Mouse (Mus musculus) lung, embryonic 14.5 days (tissue): Measurements from ENCODE around the gene Fgg. TPM values are rescaled to one million over a fixed set of nuclear protein-coding genes. Genes with fewer than 3 reads are reported as not detected.

ENCODE experiments used
- ATAC-seq: fragments of 200-750 bp; cut with Nextera tagmentation; 2 replicates; pipeline ENCODE4 v1.8.0; 2017; ENCODE audit warnings: mild to moderate bottlenecking, moderate TSS enrichment, moderate library complexity; ENCODE audit not compliant: insufficient read depth
- DNase-seq: peaks from one replicate; pipeline ENCODE4 v3.0.0-alpha.2; 2015
- H3K27ac ChIP-seq: fragments of 300-500 bp; sonication (generic); 2 replicates; pipeline ENCODE4 v1.5.1; 2014; ENCODE audit warnings: low read depth, mild to moderate bottlenecking, moderate library complexity
- H3K27me3 ChIP-seq: fragments of 300-500 bp; sonication (generic); 2 replicates; pipeline ENCODE4 v1.6.1; 2014; ENCODE audit warnings: low read length, control low read depth; ENCODE audit not compliant: insufficient read depth
- H3K36me3 ChIP-seq: fragments of 300-500 bp; sonication (generic); 2 replicates; pipeline ENCODE4 v1.6.1; 2014; ENCODE audit warnings: control low read depth; ENCODE audit not compliant: insufficient read depth
- H3K4me1 ChIP-seq: fragments of 300-500 bp; sonication (generic); 2 replicates; pipeline ENCODE4 v1.6.1; 2014; ENCODE audit warnings: antibody characterized with exemption, control low read depth; ENCODE audit not compliant: insufficient read depth
- H3K4me2 ChIP-seq: fragments of 300-500 bp; sonication (generic); 2 replicates; pipeline ENCODE4 v1.6.1; 2014; ENCODE audit warnings: mild to moderate bottlenecking
- H3K4me3 ChIP-seq: fragments of 300-500 bp; sonication (generic); 2 replicates; pipeline ENCODE4 v1.5.1; 2014; ENCODE audit warnings: low read depth, low read length
- H3K9ac ChIP-seq: fragments of 300-500 bp; sonication (generic); 2 replicates; pipeline ENCODE4 v1.6.1; 2014
- H3K9me3 ChIP-seq: fragments of 300-500 bp; sonication (generic); 2 replicates; pipeline ENCODE4 v1.6.1; 2016; ENCODE audit warnings: low read depth, low read length, control low read depth
- CTCF ChIP-seq: IDR thresholded peaks from 2 replicates; pipeline ENCODE4 v1.5.1; 2016; ENCODE audit warnings: antibody characterized with exemption, low read depth
- WGBS: fragments of 180-500 bp; shearing (Covaris S2); extraction: QIAGEN DNeasy Blood & Tissue Kit; methylation state at CpG from one replicate; pipeline ENCODE4 v1.1.7; 2014; 5-methylcytosine and 5-hydroxymethylcytosine counted together
- polyA plus RNA-seq: library from polyadenylated mRNA; unstranded; fragments of >200 nt; fragmentation: Nextera tagmentation; extraction: Ambion mirVana; gene quantifications from 2 replicates; pipeline ENCODE4 v1.2.1, GENCODE M21; 2014

Fgg gene
- not detected in 2 replicates for polyA plus RNA-seq

DNA sequence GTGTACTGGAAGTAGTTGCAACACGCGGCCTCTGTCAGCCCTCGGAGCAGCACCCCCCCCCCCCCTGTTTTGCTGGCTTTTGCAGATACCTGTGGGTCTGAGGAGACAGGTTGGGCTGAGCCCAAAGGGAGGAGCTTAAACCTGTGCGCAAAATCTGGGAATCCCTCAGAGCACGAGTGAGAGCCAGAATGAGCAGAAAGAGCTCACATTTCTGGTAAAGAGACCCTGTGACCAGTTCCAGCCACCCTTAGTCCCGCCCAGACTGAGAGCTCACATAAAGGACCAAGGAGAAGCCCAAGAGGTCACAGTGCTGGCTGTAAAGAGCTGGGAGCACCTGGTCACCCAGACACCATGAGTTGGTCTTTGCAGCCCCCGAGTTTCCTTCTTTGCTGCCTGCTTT is at the start of gene Fgg:
Fgg (plus strand) TSS at position 168 of the 400 bp plus-strand sequence.
- no peak for ATAC-seq
- no peak for DNase-seq
- TF ChIP-seq CTCF = no peak
- no peaks in the 10 kb centered on the region for H3K4me1 ChIP-seq
- H3K27me3 ChIP-seq = no peaks in the 10 kb centered on the region
- H3K4me2 ChIP-seq = no peak within 1 kb of the TSS
- no peaks in the 10 kb centered on the region for H3K36me3 ChIP-seq
- H3K9me3 ChIP-seq = no peaks in the 10 kb centered on the region
- no peak within 1 kb of the TSS for H3K4me3 ChIP-seq
- no peak within 1 kb of the TSS for H3K9ac ChIP-seq
- 31% methylated on average over 7 of the region's 7 CpGs for WGBS
- H3K27ac ChIP-seq = no peak within 1 kb of the TSS

DNA sequence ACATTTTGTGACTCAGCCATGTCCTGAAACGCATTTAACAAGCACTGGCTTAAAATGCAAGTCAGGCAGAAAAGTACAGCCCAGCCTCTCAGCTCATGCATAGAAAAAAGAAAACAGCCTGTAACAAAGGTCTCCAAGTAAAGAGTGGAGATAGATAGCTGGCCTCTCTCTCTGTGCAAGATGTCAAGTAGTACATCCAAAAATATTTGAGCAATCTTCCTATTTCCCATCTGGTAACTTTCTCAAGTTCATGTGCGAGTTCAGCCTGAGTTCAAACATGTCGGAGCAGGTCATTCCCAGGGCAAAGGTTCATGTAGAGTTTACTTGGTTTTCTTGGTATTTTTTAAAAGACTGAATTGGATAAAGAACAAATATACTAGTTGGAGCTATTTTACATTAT is 36.5 kb upstream of the Fgg start:
- H3K9me3 ChIP-seq = no peaks in the 10 kb centered on the region
- no peaks in the 10 kb centered on the region for H3K36me3 ChIP-seq
- ATAC-seq (peak; percentile 28; the same call in 1 of the 2 replicates), DNase-seq (peak; percentile 59)
- TF ChIP-seq CTCF = no peak
- H3K4me2 ChIP-seq = no peak overlapping the region
- H3K27me3 ChIP-seq = no peaks in the 10 kb centered on the region
- H3K4me3 ChIP-seq = no peak overlapping the region
- WGBS = 47% methylated on average over 3 of the region's 3 CpGs
- H3K4me1 ChIP-seq = no peaks in the 10 kb centered on the region
- peak overlapping the region; percentile 30; the same call in 1 of the 2 replicates for H3K27ac ChIP-seq
- no peak overlapping the region for H3K9ac ChIP-seq

DNA sequence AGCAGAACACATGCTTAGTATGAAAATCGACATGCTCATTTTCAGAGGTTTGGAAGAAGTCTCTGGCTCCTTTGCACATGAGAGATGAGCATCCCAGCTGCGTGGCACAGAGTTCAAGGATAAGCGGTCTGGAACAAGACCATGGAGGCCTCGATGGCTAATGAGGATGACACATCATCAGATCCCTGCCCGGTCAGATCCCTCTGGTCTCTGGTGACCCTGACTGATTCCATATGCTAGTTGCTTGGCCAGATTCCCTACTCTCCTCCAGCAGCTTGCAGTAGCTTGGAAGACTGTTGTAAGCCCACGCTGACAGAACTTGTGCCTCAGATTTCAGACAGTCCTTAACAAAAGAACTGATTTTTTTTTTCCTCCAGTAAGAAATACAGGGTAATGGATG is 26.7 kb upstream of the Fgg start:
- H3K27ac ChIP-seq = peak overlapping the region; percentile 90
- ATAC-seq = peak; percentile 99

DNA sequence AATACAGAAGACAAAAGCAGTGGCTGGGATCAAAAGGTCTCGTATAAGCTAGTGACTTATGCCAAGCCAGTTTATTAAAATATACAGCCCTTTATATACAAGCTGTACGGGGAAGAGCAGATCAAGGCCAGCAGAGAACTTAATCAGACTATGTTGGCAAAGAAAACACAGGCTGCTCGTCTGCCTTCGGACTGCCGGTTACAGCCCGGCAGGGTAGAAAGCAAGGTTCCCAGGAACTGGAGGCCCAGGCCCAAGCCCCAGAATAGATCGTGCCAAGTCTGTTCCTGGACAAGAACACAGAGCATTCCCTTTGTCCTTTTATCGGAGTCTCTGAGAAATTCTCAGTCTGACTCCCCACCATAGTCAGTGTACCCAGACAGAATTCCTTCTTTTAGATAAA is 25.7 kb upstream of the Fgg start:
- H3K9me3 ChIP-seq = no peaks in the 10 kb centered on the region
- ATAC-seq (peak; percentile 29), DNase-seq (peak; percentile 70)
- peak overlapping the region; percentile 80 for H3K27ac ChIP-seq
- no peak for TF ChIP-seq CTCF
- H3K4me1 ChIP-seq = no peaks in the 10 kb centered on the region
- no peaks in the 10 kb centered on the region for H3K27me3 ChIP-seq
- H3K4me3 ChIP-seq = no peak overlapping the region
- H3K9ac ChIP-seq = no peak overlapping the region
- no peak overlapping the region for H3K4me2 ChIP-seq
- WGBS = 32% methylated on average over 8 of the region's 8 CpGs
- no peaks in the 10 kb centered on the region for H3K36me3 ChIP-seq

More for the DNA sequence above, 26.7 kb upstream of the Fgg start:
- no peaks in the 10 kb centered on the region for H3K36me3 ChIP-seq
- 33% methylated on average over 6 of the region's 6 CpGs for WGBS
- no peak overlapping the region for H3K9ac ChIP-seq
- peak; percentile 97 for DNase-seq
- no peaks in the 10 kb centered on the region for H3K4me1 ChIP-seq
- H3K27me3 ChIP-seq = no peaks in the 10 kb centered on the region
- no peak overlapping the region for H3K4me3 ChIP-seq
- TF ChIP-seq CTCF = no peak
- H3K9me3 ChIP-seq = no peaks in the 10 kb centered on the region
- H3K4me2 ChIP-seq = no peak overlapping the region

- Histone ChIP-seq H3K4me1 (no peaks in the 10 kb centered on the region), H3K27ac (no peak overlapping the region), H3K27me3 (no peaks in the 10 kb centered on the region), H3K4me2 (no peak overlapping the region), H3K4me3 (no peak overlapping the region), H3K36me3 (no peaks in the 10 kb centered on the region), H3K9ac (no peak overlapping the region), H3K9me3 (no peaks in the 10 kb centered on the region)
- 78% methylated on average over 2 of the region's 2 CpGs for WGBS
- TF ChIP-seq CTCF = peak; percentile 37
- DNase-seq = no peak
- no peak for ATAC-seq
Observed at GRCm38 (mm10) chr3:82984840-82985239, 22.7 kb upstream of the Fgg start.

- no peak overlapping the region for H3K4me2 ChIP-seq
- ATAC-seq (no peak), DNase-seq (no peak)
- H3K27ac ChIP-seq = no peak overlapping the region
- no peaks in the 10 kb centered on the region for H3K4me1 ChIP-seq
- peaks cover 6% of the 10 kb centered on the region; the same call in 1 of the 2 replicates for H3K27me3 ChIP-seq
- 62% methylated on average over 12 of the region's 12 CpGs for WGBS
- TF ChIP-seq CTCF = no peak
- no peak overlapping the region for H3K4me3 ChIP-seq
- H3K9me3 ChIP-seq = no peaks in the 10 kb centered on the region
- H3K9ac ChIP-seq = no peak overlapping the region
- no peaks in the 10 kb centered on the region for H3K36me3 ChIP-seq
Observed at GRCm38 (mm10) chr3:82991963-82992362, 15.6 kb upstream of the Fgg start.

- DNase-seq = no peak
Observed at GRCm38 (mm10) chr3:82992956-82993355, 14.6 kb upstream of the Fgg start.

GRCm38 (mm10) chr3:82995368-82995767 is 12.2 kb upstream of the Fgg start:
- Histone ChIP-seq H3K27ac (no peak overlapping the region), H3K9ac (no peak overlapping the region), H3K9me3 (no peaks in the 10 kb centered on the region), H3K4me3 (peak overlapping the region; percentile 11; the same call in 1 of the 2 replicates), H3K4me1 (no peaks in the 10 kb centered on the region), H3K4me2 (peak overlapping the region; percentile 58), H3K27me3 (peaks cover 6% of the 10 kb centered on the region; the same call in 1 of the 2 replicates), H3K36me3 (no peaks in the 10 kb centered on the region)
- peak; percentile 86 for DNase-seq
- TF ChIP-seq CTCF = peak; percentile 91
- WGBS = 3% methylated on average over 24 of the region's 24 CpGs
- peak; percentile 76 for ATAC-seq

More at GRCm38 (mm10) chr3:82992956-82993355, 14.6 kb upstream of the Fgg start:
- Histone ChIP-seq H3K4me2 (no peak overlapping the region), H3K36me3 (no peaks in the 10 kb centered on the region), H3K9me3 (no peaks in the 10 kb centered on the region), H3K4me1 (no peaks in the 10 kb centered on the region), H3K27me3 (peaks cover 6% of the 10 kb centered on the region; the same call in 1 of the 2 replicates), H3K27ac (no peak overlapping the region), H3K9ac (no peak overlapping the region), H3K4me3 (no peak overlapping the region)
- 84% methylated on average over 6 of the region's 6 CpGs for WGBS
- ATAC-seq = no peak
- TF ChIP-seq CTCF = no peak
